Mouse (Mus musculus) heart, adult 2 months (tissue): ENCODE measurements around the gene Slc34a2.

Experiments
- EP300 ChIP-seq: fragments of 200-500 bp; IDR thresholded peaks from 2 replicates; pipeline ENCODE4 v1.6.1; 2011; ENCODE audit warnings: low read depth, low read length, control low read depth; ENCODE audit not compliant: insufficient read depth
- POLR2A ChIP-seq: fragments of 200-500 bp; IDR thresholded peaks from 2 replicates; pipeline ENCODE4 v1.6.1; 2011; ENCODE audit warnings: mild to moderate bottlenecking, low read depth, low read length, control low read depth; ENCODE audit not compliant: insufficient read depth

GRCm38 (mm10) chr5:53110225-53110624, 72.3 kb downstream of the Slc34a2 start:
- TF ChIP-seq POLR2A (no peak), EP300 (no peak)
